Mouse (Mus musculus) CH12.LX (cell line): ENCODE results near the gene Rras2.

Experiments used
- CTCF ChIP-seq, 2 experiments: IDR thresholded peaks in 1 of 2; conservative IDR thresholded peaks in 1 of 2; 2 replicates each; pipeline ENCODE4 v1.5.1; 2011 to 2012; ENCODE audit warnings: low read depth in 2 of 2, low read length in 2 of 2, improper control_type of control experiment in 1 of 2, inconsistent platforms in 1 of 2, mild to moderate bottlenecking in 1 of 2, moderate library complexity in 1 of 2
- MEF2A ChIP-seq: IDR thresholded peaks from 2 replicates; pipeline ENCODE4 v1.6.1; 2014; ENCODE audit warnings: low read depth, mild to moderate bottlenecking, inconsistent platforms, low read length, improper control_type of control experiment, borderline replicate concordance
- NRF1 ChIP-seq: IDR thresholded peaks from 2 replicates; pipeline ENCODE4 v1.6.1; 2014; ENCODE audit warnings: low read depth, mild to moderate bottlenecking, inconsistent platforms, low read length, improper control_type of control experiment, moderate library complexity
- TBP ChIP-seq: conservative IDR thresholded peaks from 2 replicates; pipeline ENCODE4 v1.6.1; 2011; ENCODE audit warnings: low read depth, low read length, improper control_type of control experiment

- TF ChIP-seq NRF1: no peak
- no peak for TF ChIP-seq TBP
- TF ChIP-seq CTCF (conservative IDR thresholded peaks at IDR 0.05 in 1 of 2, IDR thresholded peaks at IDR 0.05 in 1 of 2; ENCODE audit: low read depth in 2 of 2, low read length in 2 of 2): no peak
- TF ChIP-seq MEF2A: no peak
These were observed 37.3 kb downstream of the Rras2 start for GRCm38 (mm10) chr7:114080250-114080649.
